Mouse (Mus musculus) liver, adult (tissue): ENCODE measurements around the gene Col7a1.
A peak's percentile ranks its signal among the peaks of the same experiment; 100 is the strongest.

Source experiments
- GATA4 ChIP-seq: IDR thresholded peaks from 2 replicates; pipeline ENCODE4 v1.6.1; 2014; ENCODE audit warnings: mild to moderate bottlenecking, low read length; ENCODE audit not compliant: insufficient replicate concordance

The Col7a1 gene

DNA sequence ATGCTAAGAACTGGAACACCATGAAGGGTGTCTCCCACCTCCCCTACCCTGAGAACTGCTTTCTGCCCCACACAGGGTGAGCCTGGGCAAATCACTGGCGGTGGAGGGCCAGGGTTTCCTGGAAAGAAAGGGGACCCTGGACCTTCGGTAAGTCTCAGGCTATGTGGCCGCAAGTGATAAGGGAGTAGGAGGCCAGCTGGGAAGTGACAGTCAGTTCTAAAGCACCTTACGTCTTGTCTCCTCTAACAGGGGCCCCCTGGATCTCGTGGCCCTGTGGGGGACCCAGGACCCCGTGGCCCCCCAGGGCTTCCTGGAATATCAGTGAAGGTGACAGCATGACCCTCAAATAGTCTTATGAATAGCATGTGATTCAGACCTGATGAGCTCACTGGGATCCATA is 11.0 kb downstream of the Col7a1 start:
- TF ChIP-seq GATA4, result no peak

DNA sequence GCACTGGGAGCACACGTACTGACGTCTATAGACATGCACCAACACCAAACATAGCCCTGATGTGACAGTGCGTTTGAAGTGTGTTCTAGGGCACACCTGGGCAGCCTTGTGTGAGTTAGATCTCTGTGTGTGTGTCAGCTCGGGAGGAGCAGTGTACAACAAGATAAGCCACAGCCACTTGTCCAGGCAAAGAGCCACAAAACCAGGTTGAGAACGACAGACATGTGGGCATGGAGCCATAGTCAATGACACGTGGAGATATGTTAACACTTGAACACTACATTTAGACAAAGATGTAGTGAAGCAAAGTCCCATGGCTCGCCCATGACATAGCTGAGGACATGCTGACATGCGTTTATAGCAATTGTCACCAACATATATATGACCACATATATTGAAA is 17.2 kb downstream of the Col7a1 start:
- TF ChIP-seq GATA4, result no peak

- no peak for TF ChIP-seq GATA4
Observed at GRCm38 (mm10) chr9:108976483-108976882, 23.1 kb downstream of the Col7a1 start.

- no peak for TF ChIP-seq GATA4
Observed at GRCm38 (mm10) chr9:108977966-108978365, 24.6 kb downstream of the Col7a1 start.

GRCm38 (mm10) chr9:108982498-108982897 is 29.1 kb downstream of the Col7a1 start:
- no peak for TF ChIP-seq GATA4

DNA sequence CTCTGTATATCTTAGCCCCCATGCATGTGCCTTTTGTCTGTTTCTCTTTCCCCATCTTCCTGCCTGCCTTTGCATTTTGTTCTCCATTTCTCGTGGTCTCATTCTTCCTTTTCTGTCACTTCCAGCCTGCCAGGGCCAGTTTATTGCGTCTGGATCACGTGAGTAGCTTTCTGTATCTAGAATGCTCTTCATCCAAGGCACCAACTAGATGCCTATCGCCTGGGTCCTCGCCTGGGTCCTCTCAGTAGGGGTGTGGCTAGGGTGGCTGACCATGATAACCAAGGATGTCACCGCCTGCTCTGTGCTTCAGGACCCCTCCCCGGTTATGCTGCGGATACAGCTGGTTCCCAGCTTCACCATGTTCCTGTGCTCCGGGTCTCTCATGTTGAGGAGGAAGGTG is 29.8 kb downstream of the Col7a1 start:
- no peak for TF ChIP-seq GATA4

GRCm38 (mm10) chr9:108985710-108986109 is 32.3 kb downstream of the Col7a1 start, which contains the start of gene Ucn2:
Gene Ucn2 (plus strand): TSS chr9:108986010.
- TF ChIP-seq GATA4, result no peak

GRCm38 (mm10) chr9:108987704-108988350 is 34.4 kb downstream of the Col7a1 start:
- no peak for TF ChIP-seq GATA4

GRCm38 (mm10) chr9:108989802-108990461 is 36.5 kb downstream of the Col7a1 start:
- no peak for TF ChIP-seq GATA4

GRCm38 (mm10) chr9:108990462-108990820 is 37.1 kb downstream of the Col7a1 start:
- TF ChIP-seq GATA4, result no peak

DNA sequence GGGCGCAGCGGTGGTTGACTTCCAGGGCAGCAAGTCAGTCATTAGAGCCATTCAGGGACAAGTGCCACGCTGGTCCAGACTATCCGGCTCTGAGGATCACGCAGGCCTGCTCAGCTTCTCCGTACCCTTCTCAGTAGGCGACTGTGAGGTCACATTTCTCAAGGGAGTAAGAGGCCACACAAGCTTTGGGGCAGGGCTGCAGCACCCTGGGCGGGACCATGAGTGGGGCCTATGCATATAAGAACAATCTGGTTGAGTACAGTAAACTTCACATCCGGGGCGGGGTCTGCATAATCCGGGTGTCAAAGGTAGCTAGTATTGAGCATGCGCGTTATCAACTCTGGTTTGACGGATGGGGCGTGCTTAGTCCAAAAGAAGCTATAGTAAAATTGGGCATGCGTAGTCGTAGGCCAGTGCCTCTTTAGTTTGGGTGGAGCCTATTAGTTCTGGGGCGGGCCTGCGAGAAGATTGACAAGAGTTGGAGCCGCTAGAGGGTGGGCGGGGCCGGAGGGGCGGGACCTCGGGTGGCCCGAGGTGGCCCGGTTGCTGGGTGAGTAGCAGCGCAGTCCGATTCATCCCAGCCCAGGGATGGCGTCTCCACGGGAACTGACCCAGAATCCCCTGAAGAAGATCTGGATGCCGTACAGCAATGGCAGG is 38.2 kb downstream of the Col7a1 start, which contains the start of gene Pfkfb4:
TSS of gene Pfkfb4 (plus strand) at position 351 of the 657 bp plus-strand sequence.
- TF ChIP-seq GATA4, result 0 out of 2 replicates have a peak, but pooled peaks have one; percentile 10

- no peak for TF ChIP-seq GATA4
Observed at GRCm38 (mm10) chr9:108992085-108992469, 38.7 kb downstream of the Col7a1 start.

DNA sequence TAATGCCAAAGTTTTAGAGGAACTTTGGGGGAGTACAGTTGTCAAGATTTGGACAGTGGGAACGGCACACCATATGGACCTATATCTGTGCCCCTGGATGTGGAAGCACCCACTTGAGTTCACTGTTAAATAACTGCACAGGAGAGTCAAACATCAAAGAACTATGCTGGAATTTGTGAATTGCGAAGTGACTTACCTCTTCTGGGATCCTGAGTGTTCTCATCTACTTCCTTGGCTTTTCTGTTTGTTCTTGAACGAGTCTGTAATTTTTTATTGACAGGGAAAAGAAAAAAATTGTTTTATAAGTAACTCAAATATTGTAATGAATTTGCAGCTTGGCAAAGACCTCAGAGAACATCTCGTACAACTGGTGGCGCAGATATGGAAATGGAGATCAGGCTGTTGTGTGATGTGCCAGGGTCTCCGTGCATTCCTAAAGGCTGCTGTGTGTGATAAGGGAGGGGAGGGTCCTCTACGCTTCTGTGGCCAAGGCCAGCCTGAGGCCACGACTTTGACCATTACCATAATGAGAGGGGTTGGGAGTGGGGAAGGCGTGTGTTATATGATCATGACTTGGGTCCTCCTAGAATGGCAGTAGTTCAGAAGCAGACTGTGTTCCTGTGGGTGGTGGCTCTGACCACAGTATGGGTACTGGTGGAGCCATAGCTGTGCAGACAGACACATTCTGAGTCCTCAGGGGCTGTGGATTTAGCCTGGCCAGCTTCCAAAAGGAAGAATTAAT is 39.4 kb downstream of the Col7a1 start:
- no peak for TF ChIP-seq GATA4

GRCm38 (mm10) chr9:108996411-108996810 is 43.0 kb downstream of the Col7a1 start:
- no peak for TF ChIP-seq GATA4
